Mouse (Mus musculus) intestine, embryonic 16.5 days (tissue): ENCODE measurements around the gene Ptk7. TPM values are rescaled to one million over a fixed set of nuclear protein-coding genes. Genes with fewer than 3 reads are reported as not detected.
"Not testable (repeated sequence)": the region's sequence is repeated elsewhere in the genome, so short reads cannot be mapped to it uniquely, and the experiment has no call there.

ENCODE experiments used
- ATAC-seq: fragments of 200-750 bp; cut with Nextera tagmentation; 2 replicates; pipeline ENCODE4 v1.8.0; 2017; ENCODE audit warnings: moderate TSS enrichment, moderate library complexity
- H3K27ac ChIP-seq: fragments of 300-500 bp; sonication (generic); 2 replicates; pipeline ENCODE4 v1.5.1; 2014; ENCODE audit warnings: mild to moderate bottlenecking, low read length
- H3K27me3 ChIP-seq: fragments of 300-500 bp; sonication (generic); replicated peaks from 2 replicates; pipeline ENCODE4 v1.6.1; 2014; ENCODE audit warnings: low read length, control low read depth, mixed read lengths; ENCODE audit not compliant: control insufficient read depth, insufficient read depth
- H3K36me3 ChIP-seq: fragments of 300-500 bp; sonication (generic); 2 replicates; pipeline ENCODE4 v1.6.1; 2014; ENCODE audit warnings: low read length, control low read depth; ENCODE audit not compliant: control insufficient read depth, insufficient read depth
- H3K4me1 ChIP-seq: fragments of 300-500 bp; sonication (generic); 2 replicates; pipeline ENCODE4 v1.6.1; 2014; ENCODE audit warnings: low read length, control low read depth, mixed read lengths; ENCODE audit not compliant: control insufficient read depth, insufficient read depth
- H3K4me2 ChIP-seq: fragments of 300-500 bp; sonication (generic); 2 replicates; pipeline ENCODE4 v1.6.1; 2014; ENCODE audit warnings: low read depth, low read length, control low read depth
- H3K4me3 ChIP-seq: fragments of 300-500 bp; sonication (generic); 2 replicates; pipeline ENCODE4 v1.5.1; 2014; ENCODE audit warnings: mild to moderate bottlenecking, low read length
- H3K9ac ChIP-seq: fragments of 300-500 bp; sonication (generic); 2 replicates; pipeline ENCODE4 v1.6.1; 2014; ENCODE audit warnings: low read depth, low read length
- H3K9me3 ChIP-seq: fragments of 300-500 bp; sonication (generic); 2 replicates; pipeline ENCODE4 v1.6.1; 2016; ENCODE audit warnings: low read length, control low read depth; ENCODE audit not compliant: control insufficient read depth
- WGBS: fragments of 180-500 bp; shearing (Covaris S2); extraction: QIAGEN DNeasy Blood & Tissue Kit; methylation state at CpG from one replicate; pipeline ENCODE4 v1.1.7; 2014; 5-methylcytosine and 5-hydroxymethylcytosine counted together
- polyA plus RNA-seq: library from polyadenylated mRNA; unstranded; fragments of >200 nt; fragmentation: Nextera tagmentation; extraction: Ambion mirVana; gene quantifications from 2 replicates; pipeline ENCODE4 v1.2.1, GENCODE M21; 2015

Gene Ptk7
- polyA plus RNA-seq, 1 experiment from 2014 or later, result 54.4 TPM

DNA sequence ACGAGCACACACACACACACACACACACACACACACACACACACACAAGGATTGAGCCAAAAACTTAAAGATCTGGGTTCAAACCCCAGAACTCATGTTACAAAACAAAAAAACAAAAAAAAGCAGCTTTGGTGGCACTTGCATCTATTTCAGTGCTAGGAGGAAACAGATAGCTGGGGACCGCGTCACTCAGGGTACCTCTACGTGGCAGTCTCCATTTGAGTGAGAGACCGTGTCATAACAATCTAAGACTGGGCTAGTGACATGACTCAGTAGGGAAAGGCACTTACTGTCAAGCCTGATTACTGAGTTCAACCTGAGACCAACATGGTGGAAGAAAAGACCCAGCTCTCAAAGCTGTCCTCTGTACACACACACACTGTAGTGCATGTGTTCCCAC, 71.2 kb downstream of the Ptk7 start:
- H3K27me3 ChIP-seq, result no peaks in the 10 kb centered on the region
- no peak for ATAC-seq
- no peak overlapping the region for H3K9ac ChIP-seq
- 81% methylated on average over 5 of the region's 5 CpGs for WGBS
- H3K4me1 ChIP-seq, result peaks cover 22% of the 10 kb centered on the region
- H3K4me2 ChIP-seq, result no peak overlapping the region
- H3K4me3 ChIP-seq, result no peak overlapping the region
- H3K27ac ChIP-seq, result no peak overlapping the region; the same call in 1 of the 2 replicates
- no peaks in the 10 kb centered on the region for H3K9me3 ChIP-seq
- no peaks in the 10 kb centered on the region for H3K36me3 ChIP-seq

DNA sequence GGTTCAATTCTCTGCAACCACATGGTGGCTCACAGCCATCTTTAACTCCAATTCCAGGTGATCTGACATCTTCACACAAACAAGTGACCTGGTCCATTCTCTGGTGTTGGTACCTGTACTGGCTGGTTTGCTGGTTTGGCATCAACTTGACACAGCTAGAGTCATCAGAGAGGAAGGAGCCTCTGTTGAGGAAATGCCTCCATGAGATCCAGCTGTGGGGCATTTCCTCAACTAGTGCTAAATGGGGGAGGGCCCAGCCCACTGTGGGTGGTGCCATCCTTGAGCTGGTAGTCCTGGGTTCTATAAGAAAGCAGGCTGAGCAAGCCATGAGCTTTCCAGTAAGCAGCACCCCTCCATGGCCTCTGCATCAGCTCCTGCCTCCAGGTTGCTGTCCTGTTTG, 72.0 kb downstream of the Ptk7 start:
- peak overlapping the region; percentile 93 for H3K27ac ChIP-seq
- H3K4me2 ChIP-seq, H3K4me3 ChIP-seq, H3K9me3 ChIP-seq, H3K27me3 ChIP-seq, H3K36me3 ChIP-seq, ATAC-seq: not testable (repeated sequence)
- H3K4me1 ChIP-seq, result peaks cover 26% of the 10 kb centered on the region
- H3K9ac ChIP-seq, result peak overlapping the region; percentile 72; the same call in 1 of the 2 replicates

DNA sequence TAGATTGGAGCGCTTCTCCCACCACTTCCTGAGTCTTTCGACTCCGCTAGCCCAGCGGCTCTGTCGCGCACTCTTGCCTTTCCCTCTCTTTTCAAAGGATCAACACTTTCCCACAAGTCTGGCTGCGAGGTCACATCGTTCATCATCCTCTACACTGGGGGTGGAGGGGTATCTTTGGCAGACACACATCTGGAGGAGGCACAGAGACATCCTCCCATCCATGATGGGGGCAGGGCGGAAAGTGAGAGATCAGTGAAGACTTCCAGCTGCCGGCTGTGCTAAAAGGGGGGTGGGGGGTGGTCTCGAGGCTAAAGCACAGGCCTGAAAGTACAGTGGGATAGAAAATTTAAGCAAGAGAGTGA, 72.7 kb downstream of the Ptk7 start:
- peak; percentile 20 for ATAC-seq
- no peaks in the 10 kb centered on the region for H3K9me3 ChIP-seq
- under 1% methylated on average over 11 of the region's 11 CpGs for WGBS
- H3K27ac ChIP-seq, result peak overlapping the region; percentile 93
- H3K4me3 ChIP-seq, result peak overlapping the region; percentile 97
- peaks cover 29% of the 10 kb centered on the region for H3K4me1 ChIP-seq
- H3K9ac ChIP-seq, result peak overlapping the region; percentile 72
- H3K4me2 ChIP-seq, result peak overlapping the region; percentile 64
- no peaks in the 10 kb centered on the region for H3K27me3 ChIP-seq
- peaks cover 3% of the 10 kb centered on the region; the same call in 1 of the 2 replicates for H3K36me3 ChIP-seq

DNA sequence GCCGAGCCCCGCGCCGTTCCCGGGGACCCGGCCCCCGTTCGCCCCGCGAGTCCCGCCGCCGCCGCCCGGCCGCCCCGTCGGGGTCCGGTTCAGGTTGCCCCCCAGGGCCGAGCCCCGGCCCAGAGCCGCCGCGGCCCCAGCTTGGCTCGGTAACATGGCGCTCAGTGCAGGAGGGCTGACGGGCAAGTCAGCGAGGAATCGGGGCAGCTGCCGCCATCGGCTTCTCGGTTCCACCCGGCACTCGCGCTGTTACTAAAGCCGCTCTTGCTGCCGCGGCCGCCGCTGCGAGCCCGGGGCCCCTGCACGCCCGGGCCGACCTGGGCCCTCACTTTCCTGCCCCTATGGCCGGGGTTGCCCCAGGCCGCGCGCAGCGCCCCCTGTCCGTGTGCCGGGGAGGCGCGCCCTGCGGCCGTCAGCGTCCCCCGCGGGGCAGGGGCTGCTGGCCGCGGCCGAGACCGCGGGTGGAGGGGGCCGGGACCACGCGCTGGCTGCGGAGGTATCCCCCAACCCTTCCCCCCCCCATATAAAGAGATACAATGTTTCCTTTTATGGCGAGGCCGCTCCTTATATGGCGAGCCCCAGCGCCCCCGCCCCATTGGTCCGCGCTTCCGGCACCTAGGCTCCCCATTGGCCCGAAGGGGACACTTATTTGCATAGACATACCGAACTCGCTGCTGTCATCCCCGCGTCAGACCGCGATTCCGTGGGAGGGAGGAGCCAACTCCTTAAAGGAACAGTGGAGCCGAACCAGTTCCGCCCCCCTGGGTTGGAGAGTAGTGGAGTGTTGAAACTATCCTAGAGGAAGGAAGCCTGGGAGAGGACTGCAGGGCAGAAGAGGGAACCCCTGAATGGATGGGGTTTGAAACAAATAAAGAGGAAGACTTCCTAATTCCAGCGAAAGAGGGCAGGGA, 73.4 kb downstream of the Ptk7 start, which contains the start of gene Srf:
Srf (minus strand) TSS at position 503 of the 911 bp plus-strand sequence.
- peaks cover 9% of the 10 kb centered on the region; the same call in 1 of the 2 replicates for H3K36me3 ChIP-seq
- peak within 1 kb of the TSS; percentile 93 for H3K27ac ChIP-seq
- no peaks in the 10 kb centered on the region for H3K27me3 ChIP-seq
- H3K9me3 ChIP-seq, result no peaks in the 10 kb centered on the region
- H3K9ac ChIP-seq, result peak within 1 kb of the TSS; percentile 100
- peak within 1 kb of the TSS; percentile 82 for H3K4me2 ChIP-seq
- peaks cover 29% of the 10 kb centered on the region for H3K4me1 ChIP-seq
- peak; percentile 95 for ATAC-seq
- under 1% methylated on average over 85 of the region's 87 CpGs for WGBS
- peak within 1 kb of the TSS; percentile 97 for H3K4me3 ChIP-seq

DNA sequence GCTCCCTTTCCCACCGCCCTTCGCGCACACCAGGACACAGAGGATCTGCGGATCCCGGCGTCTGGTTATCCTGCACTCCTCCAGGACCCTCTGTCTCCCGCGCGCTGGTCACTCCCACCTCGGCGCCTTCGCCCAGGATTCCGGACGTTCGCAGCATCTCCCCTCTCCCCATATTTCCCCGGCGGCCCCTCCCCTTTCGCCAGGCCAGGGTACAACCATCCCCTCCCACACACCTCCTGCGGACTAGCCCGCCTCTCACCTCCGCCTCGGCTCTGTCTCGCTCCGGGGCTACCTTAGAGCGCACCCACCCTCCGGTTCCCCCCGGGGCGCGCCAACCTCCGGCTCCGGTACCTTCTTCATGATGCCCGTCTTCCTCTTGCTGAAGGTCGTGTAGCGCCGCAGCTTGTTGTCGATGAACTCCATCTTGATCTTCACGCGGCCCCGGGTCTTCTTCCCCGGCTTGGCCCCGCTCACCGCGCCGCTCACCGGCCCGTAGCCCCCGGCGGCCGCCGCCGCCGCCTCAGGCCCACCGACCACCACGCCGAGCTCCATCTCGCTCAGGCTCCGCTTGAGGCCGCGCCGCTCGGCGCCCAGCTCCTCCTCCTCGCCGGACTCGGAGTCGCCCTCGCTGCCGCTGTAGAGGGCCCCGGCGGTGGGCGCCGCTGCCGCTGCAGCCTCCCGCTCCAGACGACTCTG, 74.2 kb downstream of the Ptk7 start:
- H3K27me3 ChIP-seq, result no peaks in the 10 kb centered on the region
- peak overlapping the region; percentile 82 for H3K4me2 ChIP-seq
- H3K9ac ChIP-seq, result peak overlapping the region; percentile 100
- WGBS, result under 1% methylated on average over 70 of the region's 75 CpGs
- ATAC-seq, result no peak
- H3K27ac ChIP-seq, result peak overlapping the region; percentile 92
- H3K4me1 ChIP-seq, result peaks cover 29% of the 10 kb centered on the region
- H3K4me3 ChIP-seq, result peak overlapping the region; percentile 97
- H3K36me3 ChIP-seq, result peaks cover 13% of the 10 kb centered on the region; the same call in 1 of the 2 replicates
- no peaks in the 10 kb centered on the region for H3K9me3 ChIP-seq

DNA sequence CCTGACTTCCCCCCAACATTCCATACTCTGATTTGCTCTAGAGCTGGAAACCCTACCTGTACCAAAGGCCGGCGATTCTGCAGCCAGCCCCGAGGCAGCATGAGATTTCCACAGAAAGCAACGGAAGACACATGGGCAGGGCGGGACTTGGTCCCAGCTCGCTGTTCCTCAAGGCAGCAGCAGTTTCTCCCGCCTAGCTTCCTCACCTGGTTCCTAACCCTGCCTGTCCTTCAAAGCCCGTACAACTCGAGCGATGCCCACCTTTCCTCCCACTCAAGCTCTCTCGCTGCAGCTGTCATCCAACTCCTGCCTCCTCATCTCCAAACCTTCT, 74.7 kb downstream of the Ptk7 start:
- 0% methylated on average over 11 of the region's 11 CpGs for WGBS
- H3K4me3 ChIP-seq, result peak overlapping the region; percentile 97
- H3K27ac ChIP-seq, result peak overlapping the region; percentile 92
- H3K36me3 ChIP-seq, result peaks cover 13% of the 10 kb centered on the region; the same call in 1 of the 2 replicates
- H3K9me3 ChIP-seq, result no peaks in the 10 kb centered on the region
- H3K4me1 ChIP-seq, result peaks cover 29% of the 10 kb centered on the region
- H3K27me3 ChIP-seq, result no peaks in the 10 kb centered on the region
- no peak for ATAC-seq
- peak overlapping the region; percentile 82 for H3K4me2 ChIP-seq
- peak overlapping the region; percentile 100 for H3K9ac ChIP-seq

DNA sequence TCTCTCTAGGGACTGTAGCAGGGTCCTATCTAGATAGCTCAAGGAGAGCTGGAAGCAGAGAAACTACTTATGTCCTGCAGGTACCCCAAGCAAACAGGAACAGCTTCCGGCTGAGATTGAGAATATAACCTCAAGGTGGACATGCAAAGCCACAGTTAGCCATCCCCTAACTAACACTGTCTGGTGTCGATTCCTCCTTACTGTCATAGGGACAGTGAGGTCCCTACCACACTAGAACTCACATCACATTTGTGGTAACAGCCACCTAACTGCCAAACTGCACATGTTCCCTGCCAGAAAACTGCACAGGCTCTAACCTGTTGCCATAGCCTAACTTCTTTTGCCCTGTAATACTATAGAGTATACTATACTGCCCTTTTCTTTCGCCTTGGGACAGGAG, 75.4 kb downstream of the Ptk7 start:
- H3K27ac ChIP-seq, result peak overlapping the region; percentile 79
- H3K9ac ChIP-seq, result peak overlapping the region; percentile 100
- no peaks in the 10 kb centered on the region for H3K9me3 ChIP-seq
- H3K4me2 ChIP-seq, result peak overlapping the region; percentile 82
- peaks cover 29% of the 10 kb centered on the region for H3K4me1 ChIP-seq
- ATAC-seq, result no peak
- WGBS, result 56% methylated on average over 3 of the region's 3 CpGs
- no peaks in the 10 kb centered on the region for H3K27me3 ChIP-seq
- peaks cover 17% of the 10 kb centered on the region for H3K36me3 ChIP-seq
- H3K4me3 ChIP-seq, result peak overlapping the region; percentile 97

DNA sequence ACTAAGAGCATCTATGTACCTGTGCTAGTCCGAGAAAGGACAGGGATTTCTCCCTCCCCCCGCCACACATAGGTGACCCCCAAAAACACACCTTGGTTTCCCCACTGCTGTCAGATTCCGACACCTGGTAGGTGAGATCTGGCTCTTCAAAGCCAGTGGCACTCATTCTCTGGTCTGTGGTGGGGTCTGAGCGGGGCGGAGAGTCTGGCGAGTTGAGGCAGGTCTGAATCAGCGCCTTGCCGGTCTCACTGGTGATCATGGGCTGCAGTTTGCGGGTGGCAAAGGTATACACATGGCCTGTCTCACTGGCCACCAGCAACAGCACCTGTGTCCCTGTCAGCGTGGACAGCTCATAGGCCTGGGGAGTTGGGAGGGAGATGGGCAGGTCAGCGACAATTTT, 75.8 kb downstream of the Ptk7 start:
- Histone ChIP-seq H3K4me3 (peak overlapping the region; percentile 97), H3K4me1 (peaks cover 29% of the 10 kb centered on the region), H3K27me3 (no peaks in the 10 kb centered on the region), H3K36me3 (peaks cover 22% of the 10 kb centered on the region), H3K9me3 (no peaks in the 10 kb centered on the region), H3K4me2 (peak overlapping the region; percentile 82), H3K27ac (peak overlapping the region; percentile 79), H3K9ac (peak overlapping the region; percentile 100)
- 36% methylated on average over 11 of the region's 11 CpGs for WGBS
- no peak for ATAC-seq

DNA sequence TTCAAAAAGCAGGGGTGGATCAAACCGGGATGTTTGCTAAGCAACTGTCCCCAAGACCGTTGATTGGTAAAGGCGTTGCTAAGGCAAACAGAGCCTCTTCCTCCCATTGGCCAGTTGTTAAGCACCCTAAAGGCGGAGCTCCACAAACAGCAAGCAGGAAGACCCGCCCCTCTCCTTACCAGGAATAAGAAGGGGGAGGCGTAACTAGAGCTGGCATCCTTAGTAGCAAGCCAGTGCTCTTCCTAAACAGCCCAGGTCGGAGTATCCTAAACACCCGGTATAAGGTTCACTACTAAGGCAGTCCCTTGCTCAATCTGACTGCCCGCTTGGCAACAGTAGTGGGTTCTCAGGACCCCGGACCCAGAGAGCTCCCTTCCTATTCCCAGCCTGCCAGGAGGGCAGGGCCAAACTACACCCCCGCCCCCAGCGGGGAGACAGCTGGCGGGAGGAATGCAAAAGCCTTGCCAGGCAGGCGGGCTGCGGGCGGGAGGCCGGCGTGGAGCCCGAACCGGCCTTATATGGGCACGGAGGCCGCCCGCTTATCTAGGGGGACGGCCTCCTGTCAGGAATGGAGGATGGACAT, 76.4 kb downstream of the Ptk7 start:
- WGBS, result 2% methylated on average over 24 of the region's 24 CpGs
- peaks cover 22% of the 10 kb centered on the region for H3K36me3 ChIP-seq
- H3K9ac ChIP-seq, result peak overlapping the region; percentile 100
- H3K9me3 ChIP-seq, result no peaks in the 10 kb centered on the region
- H3K27me3 ChIP-seq, result no peaks in the 10 kb centered on the region
- peak overlapping the region; percentile 82 for H3K27ac ChIP-seq
- peaks cover 29% of the 10 kb centered on the region for H3K4me1 ChIP-seq
- H3K4me2 ChIP-seq, result peak overlapping the region; percentile 82
- H3K4me3 ChIP-seq, result peak overlapping the region; percentile 97
- ATAC-seq, result peak; percentile 75
